Comparison of ENCODE assay signal across 23 mouse cellular contexts in genomic region chr4:65299365-65299764, GRCm38 (mm10).
"Had no signal": no experiment of that assay in that cellular context is flagged by ENCODE, and none has a peak within 500 bp of the region (broad histone marks: within the 10 kb centered on the region; RNA-seq: fewer than 3 reads in every experiment).

No protein-coding gene starts in this region.

- H3K36me3 ChIP-seq: limb, embryonic 12.5 days; limb, embryonic 15.5 days; liver, embryonic 13.5 days; lung, embryonic 15.5 days; neural tube, embryonic 12.5 days; neural tube, embryonic 15.5 days; stomach, embryonic 15.5 days had no signal

- H3K4me2 ChIP-seq: limb, embryonic 12.5 days; limb, embryonic 15.5 days; liver, embryonic 13.5 days; lung, embryonic 15.5 days; midbrain, embryonic 11.5 days; neural tube, embryonic 12.5 days; neural tube, embryonic 15.5 days; stomach, embryonic 15.5 days had no signal

- H3K4me1 ChIP-seq: limb, embryonic 12.5 days; limb, embryonic 15.5 days; megakaryocyte, embryonic 14.5 days; stomach, embryonic 15.5 days had no signal

- H3K9ac ChIP-seq: limb, embryonic 12.5 days; limb, embryonic 15.5 days; liver, embryonic 13.5 days; lung, embryonic 15.5 days; neural tube, embryonic 12.5 days; neural tube, embryonic 15.5 days; stomach, embryonic 15.5 days had no signal

- H3K9me3 ChIP-seq: limb, embryonic 12.5 days; limb, embryonic 15.5 days; liver, embryonic 13.5 days; lung, embryonic 15.5 days; neural tube, embryonic 12.5 days; neural tube, embryonic 15.5 days; stomach, embryonic 15.5 days had no signal

- H3K27ac ChIP-seq: limb, embryonic 12.5 days; limb, embryonic 15.5 days; liver, embryonic 13.5 days; lung, embryonic 15.5 days; neural tube, embryonic 12.5 days; neural tube, embryonic 15.5 days; stomach, embryonic 15.5 days had no signal

- DNase-seq: kidney, adult 18-20 months; kidney, adult 9 months; kidney, postnatal 14 days; kidney, postnatal 4 days; left cerebral cortex, postnatal 4 days; liver, embryonic 13.5 days; lung, adult 18-20 months; lung, postnatal 10 days; lung, postnatal 36 days; midbrain, embryonic 14.5 days; right cerebral cortex, adult 18-20 months; right cerebral cortex, postnatal 14 days; right cerebral cortex, postnatal 4 days; spleen, adult 18-20 months; thymus, postnatal 25 days had no signal

- H3K27me3 ChIP-seq: limb, embryonic 12.5 days; limb, embryonic 15.5 days; liver, embryonic 13.5 days; lung, embryonic 15.5 days; megakaryocyte, embryonic 14.5 days; neural tube, embryonic 12.5 days; neural tube, embryonic 15.5 days; stomach, embryonic 15.5 days had no signal

- H3K4me3 ChIP-seq: limb, embryonic 12.5 days; limb, embryonic 15.5 days; liver, embryonic 13.5 days; lung, embryonic 15.5 days; megakaryocyte, embryonic 14.5 days; neural tube, embryonic 12.5 days; neural tube, embryonic 15.5 days; stomach, embryonic 15.5 days had no signal
